Mouse (Mus musculus): Measurements from ENCODE around the gene Psma1.

DNA sequence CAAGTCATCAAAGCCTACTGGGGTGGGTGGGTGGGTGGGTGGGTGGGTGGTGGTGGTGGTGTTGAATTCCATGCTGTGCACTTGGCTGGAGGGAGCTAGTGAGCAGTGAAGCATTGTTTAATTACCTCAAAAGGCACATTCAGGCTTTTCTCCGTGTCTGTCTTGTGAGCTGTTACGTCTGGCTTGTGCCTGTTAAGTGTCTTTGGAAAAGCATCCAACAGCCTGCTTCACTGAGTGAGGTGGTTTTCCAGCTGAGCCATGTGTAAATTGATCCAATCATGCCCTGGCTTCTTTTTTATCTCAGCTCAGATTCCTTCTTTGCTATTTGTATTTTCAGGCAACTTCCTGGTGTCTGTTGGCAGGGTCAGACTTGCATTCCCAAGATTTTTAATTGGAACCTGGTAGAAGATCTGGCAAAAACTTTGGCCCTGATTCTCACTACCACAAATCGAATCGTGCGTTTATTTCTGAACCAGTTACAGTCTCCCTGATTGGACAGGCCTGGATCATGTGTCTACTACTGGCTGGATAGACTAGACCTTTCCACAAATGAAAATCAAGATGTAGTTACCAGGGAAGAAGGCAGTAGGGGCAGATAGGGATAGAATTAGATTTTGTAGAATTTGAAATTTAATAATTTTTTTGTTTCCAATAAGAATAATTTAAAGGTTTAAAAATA is 45.9 kb upstream of the Psma1 start:
- no peak for TF ChIP-seq CTCF (IDR thresholded peaks at IDR 0.05; ENCODE audit: extremely low read depth, insufficient read depth, insufficient read length, insufficient replicate concordance)
- TF ChIP-seq POLR2A (IDR thresholded peaks at IDR 0.05; ENCODE audit: low read depth, low read length): no peak

All from spleen, adult 2 months (tissue).